Mouse (Mus musculus) embryonic fibroblast, embryonic 13.5 days (primary cell): Measurements from ENCODE around the gene Ighmbp2.

Experiments
- CTCF ChIP-seq: IDR thresholded peaks from 2 replicates; pipeline ENCODE4 v1.5.1; 2011; ENCODE audit warnings: mild to moderate bottlenecking, control low read depth, low read length, moderate library complexity, borderline replicate concordance; ENCODE audit not compliant: insufficient read depth
- POLR2A ChIP-seq: IDR thresholded peaks from 2 replicates; pipeline ENCODE4 v1.6.1; 2011; ENCODE audit warnings: low read depth, mild to moderate bottlenecking, control low read depth, low read length, moderate library complexity

- no peak for TF ChIP-seq CTCF
- TF ChIP-seq POLR2A: no peak
Observed at GRCm38 (mm10) chr19:3267340-3267739, 15.5 kb downstream of the Ighmbp2 start.
